Mouse (Mus musculus): ENCODE data around the gene Chchd2. TPM values are rescaled to one million over a fixed set of nuclear protein-coding genes. Genes with fewer than 3 reads are reported as not detected.
"Not testable (repeated sequence)": the region's sequence is repeated elsewhere in the genome, so short reads cannot be mapped to it uniquely, and the experiment has no call there.

The Chchd2 gene
- polyA plus RNA-seq, 1 experiment from 2014 or later = 61.0 TPM

DNA sequence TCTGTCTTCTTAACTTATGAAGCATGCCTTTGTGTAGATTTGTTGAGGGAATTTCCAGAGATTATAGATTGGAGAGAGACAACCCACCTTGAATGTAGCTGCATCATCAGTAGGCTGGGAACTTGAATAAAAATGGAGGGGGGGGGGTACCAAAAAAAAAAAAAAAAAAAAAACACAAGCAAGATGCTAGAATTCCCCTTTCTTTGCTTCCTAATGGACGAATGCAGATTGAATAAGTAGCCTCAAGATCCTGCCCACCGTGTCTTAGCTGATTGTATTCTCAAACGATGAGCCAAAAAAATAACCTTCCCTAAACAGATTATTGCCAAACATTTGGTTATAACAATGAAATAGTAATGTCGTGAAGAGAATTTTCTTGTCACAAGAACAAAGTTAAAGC, 20.5 kb upstream of the Chchd2 start:
- 5% methylated on average over 4 of the region's 4 CpGs for WGBS (ENCODE audit: missing documents)
- Histone ChIP-seq H3K79me2 (ENCODE audit: inconsistent target) (no peaks in the 10 kb centered on the region), H3K27ac (no peak overlapping the region), H3K4me3 (ENCODE audit: inconsistent target) (peak overlapping the region; percentile 33), H3K36me3 (ENCODE audit: inconsistent target) (no peaks in the 10 kb centered on the region)

DNA sequence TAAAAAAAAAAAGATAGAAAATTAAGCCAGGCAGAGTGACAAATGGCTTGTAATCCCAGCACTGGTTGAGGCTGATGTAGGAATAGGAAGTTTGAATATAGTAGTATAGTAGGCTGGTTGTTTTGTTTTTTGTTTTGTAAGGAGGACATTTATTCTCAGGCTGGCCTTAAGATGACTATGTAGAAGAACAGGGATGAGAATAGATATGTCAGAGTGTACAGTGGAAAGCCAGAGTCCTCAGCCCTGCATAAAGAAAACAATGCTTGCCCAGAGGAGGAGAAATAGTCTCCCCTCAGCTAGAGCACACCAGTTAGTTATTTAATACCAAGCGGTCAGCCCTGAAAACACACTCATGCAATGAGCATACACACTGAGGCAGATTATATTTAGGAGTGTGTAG, 11.2 kb upstream of the Chchd2 start, which contains the start of gene Phkg1:
Gene Phkg1 (minus strand): TSS at position 101 of the 400 bp plus-strand sequence.
- no peaks in the 10 kb centered on the region for H3K36me3 ChIP-seq (ENCODE audit: inconsistent target)
- no peaks in the 10 kb centered on the region for H3K79me2 ChIP-seq (ENCODE audit: inconsistent target)
- WGBS (ENCODE audit: missing documents) = 89% methylated on average over 1 of the region's 1 CpGs
- no peak within 1 kb of the TSS for H3K4me3 ChIP-seq (ENCODE audit: inconsistent target)
- H3K27ac ChIP-seq = no peak within 1 kb of the TSS

DNA sequence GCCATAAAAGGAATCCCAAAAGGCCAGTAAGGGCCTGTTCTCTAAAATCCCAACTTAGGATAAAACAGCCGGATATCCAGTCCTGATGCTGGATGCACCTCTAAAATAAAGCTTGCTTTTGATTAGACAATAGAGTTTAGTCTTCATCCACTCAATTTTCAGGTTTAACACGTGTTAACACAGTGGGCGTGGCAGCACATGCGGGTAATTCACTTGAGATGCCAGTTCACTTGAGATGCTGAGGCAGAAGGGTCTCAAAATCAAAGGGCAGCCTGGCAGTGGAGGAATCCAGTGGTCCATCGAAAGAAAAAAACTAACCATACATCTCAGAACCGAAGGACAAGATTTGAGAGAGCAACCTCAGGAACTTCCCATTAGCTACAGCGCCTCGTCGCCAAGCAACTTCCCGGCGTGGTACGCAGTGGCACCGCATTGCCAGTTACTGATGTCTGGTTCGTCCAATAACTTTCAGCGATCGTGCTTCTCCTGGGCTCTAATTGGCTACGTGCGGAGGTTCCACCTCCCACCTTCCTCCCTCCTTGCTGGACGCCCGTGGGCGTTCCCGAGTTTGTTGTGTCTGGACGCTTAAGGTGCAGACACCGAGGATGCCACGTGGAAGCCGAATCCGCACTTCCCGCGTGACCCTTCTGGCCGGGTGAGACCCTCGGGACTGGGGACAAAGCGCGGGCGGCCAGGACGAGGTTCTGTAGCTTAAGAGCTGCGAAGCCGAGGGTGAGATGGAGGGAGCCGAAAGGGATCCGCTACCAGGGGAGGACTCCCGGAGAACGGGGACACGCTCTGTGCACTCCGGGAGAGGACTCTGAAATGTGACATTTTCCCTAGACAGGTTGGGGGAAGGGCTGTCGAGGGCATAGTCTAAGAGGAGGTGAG, 8.2 kb upstream of the Chchd2 start, which contains the start of gene Zbed5:
Gene Zbed5 (plus strand): TSS at position 526 of the 891 bp plus-strand sequence.
- Histone ChIP-seq H3K27ac (no peak within 1 kb of the TSS), H3K79me2 (ENCODE audit: inconsistent target) (no peaks in the 10 kb centered on the region), H3K36me3 (ENCODE audit: inconsistent target) (no peaks in the 10 kb centered on the region), H3K4me3 (ENCODE audit: inconsistent target) (peak within 1 kb of the TSS; percentile 58)
- WGBS (ENCODE audit: missing documents) = 2% methylated on average over 44 of the region's 44 CpGs

DNA sequence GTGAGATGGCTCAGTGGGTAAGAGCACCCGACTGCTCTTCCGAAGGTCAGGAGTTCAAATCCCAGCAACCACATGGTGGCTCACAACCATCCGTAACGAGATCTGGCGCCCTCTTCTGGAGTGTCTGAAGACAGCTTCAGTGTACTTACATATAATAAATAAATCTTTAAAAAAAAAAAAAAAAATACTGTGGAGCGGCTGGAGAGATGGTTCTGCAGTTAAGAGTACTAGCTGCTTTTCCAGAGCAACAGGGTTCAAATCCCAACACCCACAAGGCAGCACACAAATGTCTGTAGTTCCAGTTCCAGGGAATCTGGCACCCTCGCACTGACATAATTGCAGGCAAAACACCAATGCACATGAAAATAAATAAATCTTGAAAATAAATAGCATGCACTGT, 3.1 kb upstream of the Chchd2 start:
- not testable (repeated sequence) for H3K4me3 ChIP-seq (ENCODE audit: inconsistent target); H3K36me3 ChIP-seq (ENCODE audit: inconsistent target); H3K27ac ChIP-seq
- 86% methylated on average over 3 of the region's 7 CpGs for WGBS (ENCODE audit: missing documents)
- peaks cover 16% of the 10 kb centered on the region for H3K79me2 ChIP-seq (ENCODE audit: inconsistent target)

DNA sequence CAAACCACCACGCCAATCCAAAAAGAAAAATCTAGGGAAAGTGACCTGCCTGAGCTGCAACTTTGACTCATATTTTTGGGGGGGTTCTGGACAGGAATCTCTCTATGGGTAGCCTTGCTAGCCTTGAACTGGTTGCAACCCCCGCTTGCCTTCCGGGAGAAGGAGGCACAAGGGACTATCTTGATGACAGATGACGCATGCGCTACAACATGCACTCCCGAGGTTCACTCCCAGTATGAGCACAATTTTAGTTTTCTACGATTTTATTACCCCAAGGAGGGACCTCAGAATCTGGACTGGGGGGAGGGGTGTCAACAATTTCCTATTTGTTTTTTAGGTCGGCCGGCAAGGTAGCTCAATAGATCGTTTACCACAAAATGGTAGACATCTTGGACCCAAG, 999 bp downstream of the Chchd2 start:
- peak overlapping the region; percentile 54; the same call in 1 of the 2 replicates for H3K27ac ChIP-seq
- peak overlapping the region; percentile 92 for H3K4me3 ChIP-seq (ENCODE audit: inconsistent target)
- WGBS (ENCODE audit: missing documents) = 34% methylated on average over 10 of the region's 10 CpGs
- H3K36me3 ChIP-seq (ENCODE audit: inconsistent target) = peaks cover 16% of the 10 kb centered on the region
- H3K79me2 ChIP-seq (ENCODE audit: inconsistent target) = peaks cover 40% of the 10 kb centered on the region

DNA sequence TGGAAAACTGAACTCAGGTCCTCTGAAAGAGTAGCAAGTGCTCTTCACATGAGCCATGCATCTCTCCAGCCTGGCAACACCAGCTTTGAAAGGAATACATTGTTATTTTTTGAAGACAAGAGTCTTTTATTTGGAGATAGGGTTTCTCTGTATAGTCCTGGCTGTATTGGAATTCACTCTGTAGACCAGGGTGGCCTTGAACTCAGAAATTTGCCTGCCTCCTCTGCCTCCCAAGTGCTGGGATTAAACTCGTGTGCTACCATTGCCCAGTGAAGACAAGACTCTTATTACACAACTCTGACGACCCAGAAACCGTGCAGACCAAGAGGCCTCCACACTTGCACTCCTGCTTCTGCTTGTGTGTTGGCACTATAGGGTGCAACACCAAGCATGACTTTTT, 7.4 kb downstream of the Chchd2 start:
- peaks cover 26% of the 10 kb centered on the region for H3K36me3 ChIP-seq (ENCODE audit: inconsistent target)
- H3K4me3 ChIP-seq (ENCODE audit: inconsistent target) = no peak overlapping the region
- H3K27ac ChIP-seq = no peak overlapping the region
- peaks cover 19% of the 10 kb centered on the region for H3K79me2 ChIP-seq (ENCODE audit: inconsistent target)
- 75% methylated on average over 3 of the region's 3 CpGs for WGBS (ENCODE audit: missing documents)

DNA sequence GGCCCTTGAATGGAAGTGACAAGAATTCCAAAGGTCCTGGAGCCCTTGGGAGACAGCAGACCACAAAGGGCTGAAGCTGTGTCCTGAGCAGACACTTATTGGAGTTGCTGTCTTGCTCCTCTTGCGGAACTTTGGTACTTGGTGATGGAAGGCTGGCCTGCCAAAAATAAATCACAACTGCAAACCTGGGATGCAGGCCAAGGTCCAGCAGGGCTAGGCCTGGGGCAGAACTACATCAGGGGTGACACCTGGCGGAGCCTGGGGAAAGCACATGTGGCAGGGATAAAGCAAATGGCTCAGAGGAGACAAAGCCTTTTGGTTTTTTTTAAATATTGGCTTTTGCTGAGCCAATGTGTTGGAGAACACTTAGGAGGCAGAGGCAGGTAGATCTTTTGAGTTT, 8.3 kb downstream of the Chchd2 start:
- Histone ChIP-seq H3K36me3 (ENCODE audit: inconsistent target) (peaks cover 26% of the 10 kb centered on the region), H3K4me3 (ENCODE audit: inconsistent target) (no peak overlapping the region), H3K27ac (no peak overlapping the region), H3K79me2 (ENCODE audit: inconsistent target) (peaks cover 11% of the 10 kb centered on the region; the same call in 1 of the 2 replicates)
- 88% methylated on average over 2 of the region's 2 CpGs for WGBS (ENCODE audit: missing documents)

DNA sequence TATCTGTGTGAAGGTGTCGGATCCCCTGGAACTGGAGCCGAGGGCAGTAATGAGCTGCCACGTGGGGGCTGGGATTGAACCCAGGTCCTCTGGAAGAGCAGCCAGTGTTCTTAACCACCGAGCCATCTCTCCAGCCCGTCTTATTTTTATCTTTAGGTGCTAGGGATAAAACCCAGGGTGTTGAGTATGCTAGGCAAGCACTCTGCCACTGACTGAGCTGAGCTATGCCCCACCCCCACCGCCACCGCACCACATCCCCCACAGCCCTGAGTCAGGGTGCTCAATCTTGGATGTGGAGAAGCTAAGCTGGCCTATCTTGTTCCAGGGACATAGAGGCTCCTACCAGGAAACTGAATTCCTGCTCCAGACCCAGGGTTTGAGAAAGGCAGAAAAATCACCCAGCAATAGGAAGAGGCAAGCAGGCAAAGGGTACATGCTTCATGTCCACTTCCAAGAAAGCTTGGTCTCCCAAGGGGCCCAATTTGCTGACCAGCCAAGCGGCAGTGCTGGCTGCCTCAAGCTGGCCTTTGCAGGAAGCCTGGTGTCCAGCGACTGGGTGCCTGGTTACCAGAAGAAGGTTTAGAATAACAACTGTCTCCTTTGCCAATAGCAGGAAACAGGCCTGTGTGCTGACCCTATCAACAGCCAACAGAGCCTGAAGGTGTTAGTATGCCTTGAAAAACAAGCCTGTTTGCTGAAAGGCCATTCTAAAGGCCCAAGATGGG, 9.4 kb downstream of the Chchd2 start:
- peaks cover 21% of the 10 kb centered on the region for H3K36me3 ChIP-seq (ENCODE audit: inconsistent target)
- H3K79me2 ChIP-seq (ENCODE audit: inconsistent target) = peaks cover 3% of the 10 kb centered on the region; the same call in 1 of the 2 replicates
- H3K27ac ChIP-seq = no peak overlapping the region
- WGBS (ENCODE audit: missing documents) = 89% methylated on average over 9 of the region's 9 CpGs
- H3K4me3 ChIP-seq (ENCODE audit: inconsistent target) = no peak overlapping the region

DNA sequence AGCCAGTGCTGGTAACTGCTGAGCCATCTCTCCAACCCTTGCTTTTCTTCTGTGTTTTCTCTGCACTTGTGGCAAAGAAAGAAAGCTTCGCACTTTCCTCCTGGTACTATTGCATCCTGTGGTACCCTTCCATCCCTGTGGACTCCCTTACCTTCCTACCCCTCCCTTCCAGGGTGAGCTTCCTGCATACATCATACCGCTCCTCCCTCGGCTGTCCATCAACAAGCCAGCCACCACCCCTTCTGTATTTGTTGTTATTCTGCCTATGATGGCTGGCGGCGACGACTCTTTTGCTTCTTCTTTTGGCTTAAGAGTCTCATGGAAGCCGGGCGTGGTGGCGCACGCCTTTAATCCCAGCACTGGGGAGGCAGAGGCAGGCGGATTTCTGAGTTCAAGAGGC, 12.2 kb downstream of the Chchd2 start:
- no peak overlapping the region for H3K27ac ChIP-seq
- H3K79me2 ChIP-seq (ENCODE audit: inconsistent target) = no peaks in the 10 kb centered on the region
- no peaks in the 10 kb centered on the region for H3K36me3 ChIP-seq (ENCODE audit: inconsistent target)
- 76% methylated on average over 11 of the region's 11 CpGs for WGBS (ENCODE audit: missing documents)
- H3K4me3 ChIP-seq (ENCODE audit: inconsistent target) = no peak overlapping the region

DNA sequence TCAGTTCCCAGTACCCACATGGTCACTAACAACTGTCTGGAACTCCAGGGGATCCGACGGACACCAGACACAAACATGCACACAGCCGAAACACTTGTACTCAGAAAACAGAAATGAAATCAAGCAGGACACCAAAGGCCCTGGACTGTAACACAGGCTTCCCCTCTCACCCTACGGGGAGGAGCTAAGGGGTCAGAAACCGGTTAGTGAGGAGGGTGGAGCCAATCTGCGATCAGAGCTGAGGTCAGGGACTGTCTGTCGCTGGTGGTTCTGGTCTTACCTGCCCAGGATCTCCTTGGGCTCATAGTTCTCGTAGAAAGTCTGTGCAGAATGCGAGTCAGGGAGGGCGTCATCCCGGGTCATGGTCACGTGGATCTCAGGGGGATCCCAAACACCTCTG, 13.3 kb downstream of the Chchd2 start:
- no peaks in the 10 kb centered on the region for H3K79me2 ChIP-seq (ENCODE audit: inconsistent target)
- no peaks in the 10 kb centered on the region for H3K36me3 ChIP-seq (ENCODE audit: inconsistent target)
- H3K27ac ChIP-seq = no peak overlapping the region
- no peak overlapping the region for H3K4me3 ChIP-seq (ENCODE audit: inconsistent target)
- WGBS (ENCODE audit: missing documents) = 83% methylated on average over 12 of the region's 12 CpGs

DNA sequence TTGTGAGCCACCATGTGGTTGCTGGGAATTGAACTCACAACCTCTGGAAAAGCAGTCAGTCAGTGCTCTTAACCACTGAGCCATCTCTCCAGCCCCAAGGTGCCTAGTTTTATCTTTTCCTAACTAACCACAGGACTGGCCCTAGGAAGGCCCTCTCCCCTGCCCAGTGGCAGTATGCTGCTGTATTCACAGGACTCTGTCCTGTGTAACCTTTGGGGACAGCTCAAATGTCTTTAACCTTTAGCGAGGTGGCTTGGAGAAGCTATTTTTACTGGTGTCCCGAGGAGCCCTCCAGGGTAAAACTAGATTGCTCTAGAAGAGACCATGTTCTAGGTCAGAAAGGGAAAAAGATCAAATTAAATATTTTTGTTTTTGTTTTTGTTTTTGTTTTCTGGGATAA, 16.0 kb downstream of the Chchd2 start:
- whole genome bisulfite sequencing (ENCODE audit: missing documents) = 71% methylated on average over 2 of the region's 2 CpGs

DNA sequence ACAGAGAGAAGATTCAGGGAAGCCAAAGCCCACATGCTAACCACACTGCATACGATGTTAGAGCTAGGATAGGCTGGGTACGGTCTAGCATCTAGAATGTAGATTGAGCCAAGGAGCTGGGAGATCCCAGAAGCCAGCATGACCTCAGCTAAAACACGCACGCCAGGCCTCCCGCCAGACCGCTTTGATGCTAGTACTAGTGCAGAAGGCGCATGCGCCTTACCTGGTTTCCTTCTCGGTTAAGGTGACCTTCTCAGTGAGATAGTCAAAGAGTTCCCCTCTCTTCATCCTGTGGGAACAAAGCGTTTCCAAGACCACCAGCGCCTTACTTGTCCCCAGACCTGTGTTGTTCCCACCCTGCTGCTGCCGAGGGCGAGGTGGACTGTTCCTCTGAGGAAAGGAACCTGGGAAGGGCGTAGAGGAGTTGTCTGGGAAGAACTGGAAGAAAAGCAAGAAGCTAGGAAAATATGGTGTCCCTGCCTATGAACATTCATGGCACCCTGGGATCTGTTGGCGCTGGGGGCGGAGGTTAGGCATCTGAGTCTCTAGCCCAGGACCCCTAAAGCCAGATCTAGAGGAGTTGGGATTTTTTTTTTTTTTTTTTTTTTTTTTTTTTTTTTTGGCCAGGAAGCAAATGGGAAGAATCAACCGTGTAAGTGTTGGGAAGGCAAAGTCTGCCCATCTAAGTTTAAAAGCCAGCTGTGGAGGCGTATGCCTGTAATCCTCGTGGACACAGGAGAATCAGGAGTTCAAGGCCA, 17.9 kb downstream of the Chchd2 start:
- Histone ChIP-seq H3K36me3 (ENCODE audit: inconsistent target) (no peaks in the 10 kb centered on the region), H3K27ac (no peak overlapping the region), H3K79me2 (ENCODE audit: inconsistent target) (no peaks in the 10 kb centered on the region), H3K4me3 (ENCODE audit: inconsistent target) (no peak overlapping the region)
- WGBS (ENCODE audit: missing documents) = 87% methylated on average over 18 of the region's 19 CpGs

More for the DNA sequence above, 16.0 kb downstream of the Chchd2 start:
- Histone ChIP-seq H3K4me3 (ENCODE audit: inconsistent target) (no peak overlapping the region), H3K27ac (no peak overlapping the region), H3K79me2 (ENCODE audit: inconsistent target) (no peaks in the 10 kb centered on the region), H3K36me3 (ENCODE audit: inconsistent target) (no peaks in the 10 kb centered on the region)

DNA sequence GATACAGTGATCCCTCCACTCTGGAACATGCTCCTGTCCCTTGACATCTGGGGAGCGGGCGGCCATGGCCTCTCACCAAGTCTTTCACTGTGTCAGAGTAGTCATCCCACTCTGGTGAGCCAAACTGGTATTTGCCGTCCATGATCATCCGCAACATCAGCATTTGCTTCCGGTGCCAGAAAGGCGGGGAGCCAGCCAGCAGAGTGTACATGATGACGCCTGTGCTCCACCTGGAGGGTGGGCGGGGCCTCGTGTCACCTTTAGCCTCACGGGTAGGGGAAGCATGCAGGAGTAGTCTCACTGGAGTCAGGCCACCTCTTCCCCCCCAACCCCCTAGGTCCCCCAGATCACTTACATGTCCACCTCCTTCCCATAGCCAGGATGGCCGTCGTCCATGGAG, 21.4 kb downstream of the Chchd2 start:
- H3K27ac ChIP-seq = no peak overlapping the region
- WGBS (ENCODE audit: missing documents) = 89% methylated on average over 7 of the region's 12 CpGs
- H3K4me3 ChIP-seq (ENCODE audit: inconsistent target) = no peak overlapping the region
- no peaks in the 10 kb centered on the region for H3K36me3 ChIP-seq (ENCODE audit: inconsistent target)
- H3K79me2 ChIP-seq (ENCODE audit: inconsistent target) = no peaks in the 10 kb centered on the region

DNA sequence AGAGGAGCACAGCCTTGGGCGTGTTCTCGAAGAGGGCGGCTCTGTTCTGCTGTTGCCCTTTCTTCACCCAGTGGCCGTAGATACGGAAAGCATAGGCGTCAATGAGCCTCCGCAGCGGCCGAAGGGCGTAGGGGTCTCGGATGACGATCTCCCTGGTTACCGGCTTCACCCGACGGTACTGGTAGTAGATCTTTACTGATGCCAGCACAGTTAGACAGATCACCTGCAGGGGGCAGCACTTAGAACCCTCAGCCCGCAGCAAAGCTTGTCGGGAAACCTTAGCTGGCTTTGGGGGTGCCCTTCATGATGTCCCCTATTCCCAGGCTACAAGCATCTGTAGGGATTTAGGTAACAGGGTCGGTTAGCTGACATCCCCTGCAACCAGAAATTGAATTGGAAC, 22.8 kb downstream of the Chchd2 start:
- WGBS (ENCODE audit: missing documents) = 35% methylated on average over 18 of the region's 18 CpGs
- H3K4me3 ChIP-seq (ENCODE audit: inconsistent target) = no peak overlapping the region
- H3K79me2 ChIP-seq (ENCODE audit: inconsistent target) = no peaks in the 10 kb centered on the region
- H3K36me3 ChIP-seq (ENCODE audit: inconsistent target) = no peaks in the 10 kb centered on the region; the same call in 1 of the 2 replicates
- no peak overlapping the region for H3K27ac ChIP-seq
